Mouse (Mus musculus) brain, embryonic 14.5 days (tissue): ENCODE measurements around the gene Lrrc75a. TPM values are rescaled to one million over a fixed set of nuclear protein-coding genes. Genes with fewer than 3 reads are reported as not detected.

Experiments
- DNase-seq: peaks from one replicate; pipeline ENCODE4 v3.0.0-alpha.2; 2011; ENCODE audit warnings: low read depth
- CTCF ChIP-seq: fragments of 200-500 bp; IDR thresholded peaks from 2 replicates; pipeline ENCODE4 v1.5.1; 2012; ENCODE audit warnings: inconsistent platforms, mild to moderate bottlenecking, moderate library complexity, borderline replicate concordance; ENCODE audit not compliant: insufficient read depth, insufficient read length; ENCODE audit errors: extremely low read depth
- POLR2A ChIP-seq: fragments of 200-500 bp; IDR thresholded peaks from 2 replicates; pipeline ENCODE4 v1.6.1; 2012; ENCODE audit warnings: mild to moderate bottlenecking, inconsistent platforms, borderline replicate concordance; ENCODE audit not compliant: poor library complexity, insufficient read depth, insufficient read length, severe bottlenecking; ENCODE audit errors: extremely low read depth
- polyA plus RNA-seq: library from polyadenylated mRNA; depleted of rRNA; stranded (reverse); fragments of >200 nt; gene quantifications from 2 replicates; pipeline ENCODE4 v1.2.3, GENCODE M21; 2012

Lrrc75a gene
- polyA plus RNA-seq, 1 experiment, result 23.4 TPM

DNA sequence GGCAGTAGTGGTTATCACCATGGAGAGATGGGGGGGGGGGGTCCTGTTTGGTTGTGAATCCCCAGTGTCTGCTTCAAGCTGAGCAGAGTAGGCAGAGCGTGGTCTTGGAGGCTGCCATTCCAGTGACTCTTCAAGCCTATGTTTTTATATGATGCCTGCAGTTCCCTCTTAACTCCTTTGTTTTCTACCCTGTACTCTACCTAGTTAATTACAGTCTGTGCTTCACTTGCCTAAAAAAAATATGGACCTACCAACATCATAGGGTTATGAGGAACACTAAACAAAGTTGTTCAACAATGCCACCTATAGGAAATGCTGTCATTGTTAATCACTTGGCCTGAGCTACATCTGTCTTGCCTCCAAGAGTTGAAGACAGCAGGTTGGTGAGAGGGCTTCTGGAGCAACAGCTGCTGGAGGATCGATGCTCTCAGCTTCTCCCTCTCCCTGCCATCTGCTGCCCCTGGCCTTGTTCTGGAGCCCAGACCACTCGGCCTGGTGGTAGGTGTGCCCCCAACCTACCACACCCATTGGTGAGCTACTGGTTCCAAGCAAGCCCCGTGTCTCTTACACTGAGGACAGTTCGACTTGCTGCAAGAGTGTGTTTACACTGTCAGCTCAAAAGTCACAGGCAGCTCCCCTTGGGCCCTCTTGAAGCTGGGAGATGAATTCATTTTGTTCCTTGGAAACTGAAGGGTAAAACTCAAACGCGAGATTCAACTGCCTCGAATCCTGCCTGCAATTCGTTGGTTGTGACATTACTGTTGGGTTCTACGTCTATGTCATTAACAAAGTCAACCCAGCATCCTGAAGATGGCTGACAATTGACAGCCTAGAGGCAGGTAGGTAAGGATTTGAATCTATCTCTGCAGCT is 41.8 kb downstream of the Lrrc75a start:
- TF ChIP-seq CTCF, result no peak
- TF ChIP-seq POLR2A, result no peak
- no peak for DNase-seq

- DNase-seq, result no peak
- no peak for TF ChIP-seq POLR2A
- TF ChIP-seq CTCF, result no peak
Measured at GRCm38 (mm10) chr11:62605619-62606298, 42.6 kb downstream of the Lrrc75a start.

DNA sequence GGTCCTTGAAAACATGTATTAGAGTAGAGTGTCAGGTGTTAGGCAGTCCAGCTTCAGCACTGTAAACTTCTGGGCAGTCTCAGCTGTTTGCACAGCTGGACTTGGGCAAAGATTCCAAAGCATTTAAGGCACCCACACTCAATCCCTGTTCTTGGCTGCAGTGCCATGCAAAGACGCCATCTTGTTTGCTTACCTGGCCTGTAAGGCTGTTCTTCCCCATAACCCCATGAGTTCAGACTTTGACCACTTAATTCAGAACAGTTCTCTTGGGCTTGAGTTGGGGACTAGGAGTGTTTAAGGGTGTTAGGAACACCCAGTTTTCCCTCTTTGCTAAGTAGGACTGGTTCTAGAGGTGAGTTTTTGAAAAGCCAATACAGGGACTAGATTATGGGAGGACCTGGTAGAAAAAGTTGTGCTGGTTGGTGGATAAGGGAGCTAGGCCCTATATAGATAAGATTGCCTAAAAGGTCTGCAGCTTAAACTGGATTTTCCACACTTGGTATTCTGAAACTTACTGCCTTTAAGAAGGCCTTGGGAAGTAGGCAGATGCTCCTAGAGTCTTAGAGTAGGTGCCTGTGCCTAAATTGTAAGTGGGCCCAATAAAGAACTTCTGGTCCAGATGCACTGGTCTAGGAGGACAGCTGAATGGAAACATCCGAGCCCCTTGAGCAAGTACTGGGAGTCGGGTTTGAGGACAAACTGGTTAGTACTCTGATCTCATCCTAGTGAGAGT is 43.3 kb downstream of the Lrrc75a start:
- no peak for DNase-seq
- no peak for TF ChIP-seq CTCF
- TF ChIP-seq POLR2A, result no peak

DNA sequence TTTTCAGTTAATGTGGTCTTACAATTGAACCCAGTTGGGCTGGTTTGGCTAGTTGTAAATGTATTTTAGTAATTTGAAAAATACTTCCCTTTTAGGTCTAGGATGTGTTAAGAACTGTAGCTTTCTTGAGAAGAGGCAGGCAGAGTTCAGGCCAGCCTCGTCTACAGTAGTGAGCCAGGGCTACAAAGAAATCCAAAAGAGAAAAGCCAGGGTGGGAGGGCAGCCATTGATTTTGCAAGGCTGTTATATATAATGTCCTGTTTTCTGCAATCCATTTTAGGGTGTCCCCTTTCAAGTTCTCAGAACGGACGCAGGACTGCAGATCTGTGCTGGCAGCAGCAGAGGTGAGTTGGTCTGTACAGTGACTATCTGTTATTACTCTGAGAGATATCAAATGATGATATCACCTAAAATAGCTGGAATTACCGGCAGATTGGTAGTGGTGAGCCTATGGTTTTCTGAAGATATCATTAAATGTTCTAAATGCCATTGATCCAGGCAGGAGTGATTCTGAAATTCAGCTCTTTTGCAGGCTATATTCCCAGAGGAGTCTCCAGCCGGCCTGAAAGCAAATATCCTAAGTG is 44.1 kb downstream of the Lrrc75a start:
- DNase-seq, result no peak
- TF ChIP-seq CTCF (no peak), POLR2A (no peak)

DNA sequence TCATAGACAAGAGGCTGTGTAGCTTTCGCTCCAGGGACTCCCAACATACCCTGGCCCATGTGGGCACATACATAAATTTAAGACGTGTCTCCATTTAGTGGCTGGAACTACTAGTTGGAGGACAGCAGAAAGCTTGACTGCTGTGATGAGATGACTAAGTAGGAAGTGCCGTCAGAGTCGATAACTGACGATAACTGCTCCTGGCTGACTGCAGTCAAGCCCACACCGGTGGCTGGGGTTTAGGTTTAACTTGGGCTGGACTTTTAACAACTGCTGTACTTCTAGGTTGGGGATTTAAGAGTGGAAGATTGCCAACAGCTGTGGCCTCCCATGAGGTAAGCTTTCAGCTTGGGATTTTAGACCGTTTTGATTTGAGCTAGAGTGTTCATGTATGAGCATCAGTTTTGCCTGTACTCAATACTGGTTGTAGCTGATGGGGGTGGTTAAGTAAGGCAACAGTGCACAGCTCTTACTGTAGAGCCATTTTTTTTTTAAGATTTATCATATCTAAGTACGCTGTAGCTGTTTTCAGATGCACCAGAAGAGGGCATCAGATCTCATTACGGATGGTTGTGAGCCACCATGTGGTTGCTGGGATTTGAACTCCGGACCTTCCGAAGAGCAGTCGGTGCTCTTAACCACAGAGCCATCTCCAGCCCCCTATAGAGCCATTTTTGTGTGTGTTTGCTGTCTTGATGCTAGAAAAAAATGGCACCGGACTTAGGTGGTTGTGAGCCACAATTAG is 44.8 kb downstream of the Lrrc75a start:
- peak; percentile 56 for DNase-seq
- TF ChIP-seq CTCF, result no peak
- no peak for TF ChIP-seq POLR2A

DNA sequence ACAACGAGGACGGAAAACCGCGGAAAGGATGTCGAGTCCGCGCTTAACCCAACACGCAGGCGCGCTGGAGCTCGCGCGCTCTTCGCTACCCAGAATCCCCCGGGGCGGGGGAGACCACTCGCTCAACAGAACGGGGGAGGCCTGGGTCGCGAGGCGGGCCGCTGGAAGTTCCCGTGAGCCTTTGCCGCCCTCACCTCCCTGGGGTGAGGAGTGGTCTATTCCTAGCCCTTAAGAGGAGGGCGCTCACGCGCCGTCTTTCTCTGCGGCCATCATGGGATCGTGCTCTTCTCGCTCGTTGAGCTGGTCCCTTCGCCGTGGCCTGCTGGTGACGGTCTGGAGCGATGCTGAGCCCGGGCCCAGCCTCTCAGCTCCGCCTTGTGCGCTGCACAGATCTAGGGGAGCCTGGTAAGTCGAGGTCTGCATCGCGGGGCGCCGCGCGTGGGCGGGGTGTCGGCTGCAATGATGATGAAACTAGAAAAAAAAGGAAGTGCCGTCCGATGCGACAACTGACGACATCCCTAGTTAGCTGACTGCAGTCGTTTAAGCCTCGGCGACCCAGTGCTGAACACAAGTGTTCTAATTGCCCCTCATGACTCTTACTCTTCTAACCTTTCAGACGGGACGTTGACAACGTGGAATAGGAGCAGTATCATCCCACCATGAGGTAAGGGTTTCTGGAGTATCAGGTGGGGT is 45.6 kb downstream of the Lrrc75a start:
- DNase-seq, result peak; percentile 99
- TF ChIP-seq POLR2A (peak; percentile 97; the same call in 1 of the 2 replicates), CTCF (no peak)

- DNase-seq, result no peak
- TF ChIP-seq POLR2A, result no peak
- no peak for TF ChIP-seq CTCF
Measured at GRCm38 (mm10) chr11:62601732-62602618, 46.3 kb downstream of the Lrrc75a start.

DNA sequence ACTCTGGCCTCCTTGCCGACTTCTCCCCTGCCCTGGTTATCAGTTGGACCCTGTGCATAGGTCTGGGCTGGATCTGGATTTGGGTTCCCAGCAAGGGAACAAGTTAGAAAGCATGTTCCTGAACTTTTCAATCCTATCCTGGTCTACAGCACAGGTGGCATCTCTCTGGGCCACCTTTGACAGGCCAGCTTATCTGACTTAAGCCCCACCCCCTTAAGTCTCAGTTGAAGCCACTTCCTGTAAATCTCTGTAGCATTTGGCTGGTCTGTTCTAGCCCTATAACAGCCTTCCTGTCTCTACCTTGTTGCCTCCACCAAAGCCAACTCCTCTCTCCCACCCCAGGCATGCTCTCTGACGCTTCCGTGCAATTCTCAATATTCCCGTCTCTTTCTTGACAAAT is 49.8 kb downstream of the Lrrc75a start:
- DNase-seq, result no peak
- TF ChIP-seq POLR2A (no peak), CTCF (no peak)

DNA sequence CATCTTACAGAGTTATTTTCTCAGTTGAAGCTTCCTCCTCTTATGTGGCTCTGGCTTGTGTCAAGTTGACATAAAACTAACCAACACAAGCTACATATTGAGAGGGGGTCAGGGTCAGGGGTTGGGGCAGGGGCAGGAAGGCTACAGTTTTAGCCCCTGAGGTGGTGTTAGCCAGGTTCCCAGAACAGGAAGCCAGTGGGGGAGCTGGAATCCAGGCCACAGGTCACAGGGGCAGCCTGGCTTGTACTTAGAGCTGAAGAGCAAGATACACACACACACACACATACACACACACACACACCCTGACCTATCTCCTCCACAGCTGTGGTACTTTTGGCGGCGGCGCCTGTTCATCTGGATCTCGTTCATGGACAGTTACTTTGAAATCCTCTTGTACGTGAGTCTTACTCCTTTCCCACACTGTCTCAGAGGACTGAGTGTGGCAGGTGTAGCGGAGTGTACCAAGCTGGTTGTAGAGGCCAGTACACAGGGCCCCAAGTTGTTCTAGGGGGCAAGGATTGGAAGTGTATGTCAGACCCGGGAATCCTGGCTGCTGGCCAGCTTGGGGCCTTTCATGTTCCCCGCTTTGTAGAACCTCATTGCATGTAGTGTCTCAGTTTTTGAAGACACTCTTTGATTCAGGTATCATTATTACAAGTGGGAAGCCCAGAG is 56.3 kb downstream of the Lrrc75a start:
- TF ChIP-seq POLR2A (no peak), CTCF (no peak)
- DNase-seq, result no peak

- no peak for DNase-seq
- TF ChIP-seq POLR2A, result no peak
- TF ChIP-seq CTCF, result no peak
Measured at GRCm38 (mm10) chr11:62591026-62591425, 57.3 kb downstream of the Lrrc75a start.
